Mouse (Mus musculus) MEL (cell line): Measurements from ENCODE around the gene Sftpa1.

Experiments used
- CTCF ChIP-seq, 3 experiments: IDR thresholded peaks in 2 of 3; conservative IDR thresholded peaks in 1 of 3; 2 replicates each; pipeline ENCODE4 v1.5.1; 2011 to 2012; ENCODE audit warnings: low read length in 3 of 3, low read depth in 2 of 3, mild to moderate bottlenecking in 2 of 3, improper control_type of control experiment in 1 of 3, inconsistent platforms in 1 of 3, mixed read lengths in 1 of 3, moderate library complexity in 1 of 3; ENCODE audit not compliant: control insufficient read depth in 1 of 3, insufficient read depth in 1 of 3, poor library complexity in 1 of 3, severe bottlenecking in 1 of 3
- E2F4 ChIP-seq: IDR thresholded peaks from 2 replicates; pipeline ENCODE4 v1.6.1; 2011; ENCODE audit warnings: low read depth, low read length, improper control_type of control experiment, borderline replicate concordance
- KAT2A ChIP-seq: conservative IDR thresholded peaks from 2 replicates; pipeline ENCODE4 v1.6.1; 2012; ENCODE audit warnings: low read depth, low read length, improper control_type of control experiment, inconsistent platforms
- MAFK ChIP-seq: IDR thresholded peaks from 2 replicates; pipeline ENCODE4 v1.6.1; 2011; ENCODE audit warnings: low read depth, mild to moderate bottlenecking, low read length, improper control_type of control experiment, borderline replicate concordance
- POLR2A ChIP-seq, 2 experiments: IDR thresholded peaks; 2 replicates each; pipeline ENCODE4 v1.6.1; 2011 to 2012; ENCODE audit warnings: low read length in 2 of 2, mild to moderate bottlenecking in 2 of 2, control low read depth in 1 of 2, improper control_type of control experiment in 1 of 2, low read depth in 1 of 2, moderate library complexity in 1 of 2; ENCODE audit not compliant: control insufficient read depth in 1 of 2, insufficient read depth in 1 of 2, poor library complexity in 1 of 2

DNA sequence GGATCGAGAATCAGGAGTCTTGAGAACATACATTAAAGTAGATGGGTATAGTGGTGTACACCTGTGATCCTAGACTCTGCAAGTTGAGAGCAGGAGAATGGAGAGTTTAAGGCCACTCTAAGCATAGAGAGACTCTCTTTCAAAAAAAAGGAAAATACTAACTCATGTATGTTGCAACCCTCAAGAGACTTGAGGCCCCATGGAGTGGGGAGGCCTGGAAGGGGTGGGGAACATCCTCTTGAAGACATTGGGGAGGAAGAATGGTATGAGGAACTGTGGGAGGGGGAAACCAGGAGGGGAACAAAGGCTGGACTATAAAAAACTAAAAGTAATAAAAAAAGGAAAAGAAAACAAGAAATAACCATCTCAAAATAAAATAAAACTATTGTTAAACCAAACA, 37.0 kb downstream of the Sftpa1 start:
- no peak for TF ChIP-seq E2F4
- TF ChIP-seq CTCF (IDR thresholded peaks at IDR 0.05 in 2 of 3, conservative IDR thresholded peaks at IDR 0.05 in 1 of 3; ENCODE audit: control insufficient read depth in 1 of 3, insufficient read depth in 1 of 3, low read depth in 2 of 3, low read length in 3 of 3, poor library complexity in 1 of 3, severe bottlenecking in 1 of 3) = no peak
- no peak for TF ChIP-seq POLR2A (IDR thresholded peaks at IDR 0.05; ENCODE audit: control insufficient read depth in 1 of 2, insufficient read depth in 1 of 2, low read depth in 1 of 2, low read length in 2 of 2, poor library complexity in 1 of 2)
- TF ChIP-seq MAFK = no peak
- no peak for TF ChIP-seq KAT2A
